Comparison of ENCODE assay signal across 20 mouse cellular contexts in the genomic region with DNA sequence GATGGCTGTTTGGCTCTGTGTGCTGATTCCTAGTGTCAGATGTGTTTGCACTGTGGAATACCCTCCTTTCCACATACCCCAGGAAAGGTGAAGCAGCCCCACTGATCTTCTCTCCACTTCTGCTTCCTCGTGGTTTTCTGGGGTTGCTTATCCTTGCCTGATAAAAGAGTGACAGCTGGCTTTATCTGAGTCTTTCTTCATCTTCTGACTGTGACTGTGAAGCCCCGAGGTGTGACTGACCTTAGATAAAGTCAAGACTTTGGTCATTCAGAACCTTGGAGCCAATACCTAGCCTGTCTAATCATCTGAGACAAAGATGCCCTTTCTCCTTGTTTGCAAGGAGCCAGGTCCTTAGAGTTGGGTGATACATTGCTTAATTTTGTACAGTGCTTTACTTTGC.
A peak's percentile ranks its signal among the peaks of the same experiment; 100 is the strongest.
DNase-seq lines count a peak whose midpoint lies in the region; ATAC-seq and TF ChIP-seq lines count a peak whose summit lies in the region.
"Had no signal": no experiment of that assay in that cellular context is flagged by ENCODE, and none has a peak within 500 bp of the region (broad histone marks: within the 10 kb centered on the region; RNA-seq: fewer than 3 reads in every experiment).

No protein-coding gene starts in this region.

- no peak overlapping the region for H3K4me3 ChIP-seq in intestine, embryonic 16.5 days (ENCODE audit: low read length)
- no peak overlapping the region for H3K4me3 ChIP-seq in intestine, embryonic 15.5 days (replicated peaks)
- no peak overlapping the region for H3K4me3 ChIP-seq in spleen, adult 2 months (ENCODE audit: extremely low read depth, insufficient read depth, insufficient read length)
- no peak overlapping the region for H3K4me3 ChIP-seq in intestine, postnatal 0 days (ENCODE audit: low read depth, low read length)
- H3K4me3 ChIP-seq: embryonic facial prominence, embryonic 13.5 days; forebrain, embryonic 13.5 days; heart, embryonic 13.5 days; hindbrain, embryonic 15.5 days had no signal

- no peak overlapping the region for H3K27ac ChIP-seq in intestine, embryonic 16.5 days (ENCODE audit: low read length)
- no peak overlapping the region for H3K27ac ChIP-seq in intestine, embryonic 15.5 days
- peak overlapping the region; percentile 73 for H3K27ac ChIP-seq in spleen, adult 2 months (ENCODE audit: insufficient read depth, low read length)
- H3K27ac ChIP-seq in intestine, postnatal 0 days (ENCODE audit: low read depth, low read length): no peak overlapping the region
- H3K27ac ChIP-seq: embryonic facial prominence, embryonic 13.5 days; forebrain, embryonic 13.5 days; heart, embryonic 13.5 days; hindbrain, embryonic 15.5 days had no signal

- no peaks in the 10 kb centered on the region for H3K36me3 ChIP-seq in intestine, embryonic 16.5 days (ENCODE audit: control insufficient read depth, insufficient read depth, low read length)
- no peaks in the 10 kb centered on the region for H3K36me3 ChIP-seq in intestine, embryonic 15.5 days
- no peaks in the 10 kb centered on the region for H3K36me3 ChIP-seq in spleen, adult 2 months (ENCODE audit: control insufficient read depth, insufficient read depth, low read length)
- H3K36me3 ChIP-seq in intestine, postnatal 0 days (ENCODE audit: control insufficient read depth, insufficient read depth): no peaks in the 10 kb centered on the region
- H3K36me3 ChIP-seq: embryonic facial prominence, embryonic 13.5 days; heart, embryonic 13.5 days; hindbrain, embryonic 15.5 days had no signal

- ATAC-seq in intestine, embryonic 16.5 days: peak; percentile 69
- ATAC-seq in intestine, embryonic 15.5 days: no peak
- peak; percentile 43; the same call in 1 of the 2 replicates for ATAC-seq in intestine, postnatal 0 days
- ATAC-seq: forebrain, embryonic 13.5 days; forebrain, postnatal 0 days had no signal

- H3K4me1 ChIP-seq in intestine, embryonic 16.5 days (ENCODE audit: control insufficient read depth, insufficient read depth, low read length): no peaks in the 10 kb centered on the region
- no peaks in the 10 kb centered on the region for H3K4me1 ChIP-seq in intestine, embryonic 15.5 days (replicated peaks)
- peaks cover 35% of the 10 kb centered on the region; the same call in 1 of the 2 replicates for H3K4me1 ChIP-seq in spleen, adult 2 months (ENCODE audit: control insufficient read depth, insufficient read depth, insufficient read length)
- no peaks in the 10 kb centered on the region for H3K4me1 ChIP-seq in intestine, postnatal 0 days (replicated peaks; ENCODE audit: control insufficient read depth, insufficient read depth, low read length)

- no peak overlapping the region for H3K4me2 ChIP-seq in intestine, embryonic 16.5 days (ENCODE audit: low read depth, low read length)
- no peak overlapping the region for H3K4me2 ChIP-seq in intestine, embryonic 15.5 days (replicated peaks)
- no peak overlapping the region for H3K4me2 ChIP-seq in intestine, postnatal 0 days (replicated peaks; ENCODE audit: low read depth)
- H3K4me2 ChIP-seq: embryonic facial prominence, embryonic 13.5 days; forebrain, embryonic 13.5 days; heart, embryonic 13.5 days; hindbrain, embryonic 15.5 days had no signal

- no peak for TF ChIP-seq POLR2A in spleen, adult 2 months (IDR thresholded peaks at IDR 0.05; ENCODE audit: low read depth, low read length)

- no peak overlapping the region for H3K9ac ChIP-seq in intestine, embryonic 16.5 days (ENCODE audit: low read depth, low read length)
- H3K9ac ChIP-seq in intestine, embryonic 15.5 days: no peak overlapping the region
- H3K9ac ChIP-seq in intestine, postnatal 0 days (ENCODE audit: low read depth, low read length): no peak overlapping the region
- H3K9ac ChIP-seq: embryonic facial prominence, embryonic 13.5 days; forebrain, embryonic 13.5 days; forebrain, postnatal 0 days; heart, embryonic 13.5 days; hindbrain, embryonic 15.5 days had no signal

- no peaks in the 10 kb centered on the region for H3K9me3 ChIP-seq in intestine, embryonic 16.5 days (ENCODE audit: control insufficient read depth, low read length)
- no peaks in the 10 kb centered on the region for H3K9me3 ChIP-seq in intestine, embryonic 15.5 days
- no peaks in the 10 kb centered on the region for H3K9me3 ChIP-seq in intestine, postnatal 0 days (ENCODE audit: control insufficient read depth)
- H3K9me3 ChIP-seq: embryonic facial prominence, embryonic 13.5 days; forebrain, embryonic 13.5 days; heart, embryonic 13.5 days; hindbrain, embryonic 15.5 days had no signal

- DNase-seq in spleen, adult 2 months (ENCODE audit: low read depth in 1 of 2, low spot score in 2 of 2): no peak
- no peak for DNase-seq in spleen, postnatal 14 days (ENCODE audit: low spot score in 2 of 2)
- no peak for DNase-seq in retina, embryonic 14.5 days (ENCODE audit: low spot score)
- no peak for DNase-seq in urinary bladder, adult 2 months (ENCODE audit: low spot score)
- DNase-seq in left cerebral cortex, postnatal 25 days (ENCODE audit: low spot score in 2 of 2): no peak
- DNase-seq: adrenal gland, adult 8-10 months; adrenal gland, postnatal 36 days; cerebellum, adult 11 months; cerebellum, adult 9-10 months; cerebellum, postnatal 25 days; forebrain, postnatal 0 days; gastrocnemius, postnatal 14 days; heart, postnatal 36 days had no signal

- 41% methylated on average over 2 of the region's 2 CpGs for WGBS in intestine, embryonic 16.5 days
- WGBS in intestine, embryonic 15.5 days: 51% methylated on average over 2 of the region's 2 CpGs
- WGBS in spleen, adult 2 months: 11% methylated on average over 2 of the region's 2 CpGs
- WGBS in intestine, postnatal 0 days: 21% methylated on average over 2 of the region's 2 CpGs

- TF ChIP-seq CTCF in spleen, adult 2 months (IDR thresholded peaks at IDR 0.05; ENCODE audit: extremely low read depth, insufficient read depth, insufficient read length, insufficient replicate concordance): no peak
- TF ChIP-seq CTCF in intestine, postnatal 0 days (IDR thresholded peaks at IDR 0.05; ENCODE audit: low read depth): no peak

- intact Hi-C loops in left cerebral cortex, postnatal 25 days (cut with DNase I): no loop called here

- H3K27me3 ChIP-seq in intestine, embryonic 16.5 days (replicated peaks; ENCODE audit: control insufficient read depth, insufficient read depth, low read length): no peaks in the 10 kb centered on the region
- no peaks in the 10 kb centered on the region for H3K27me3 ChIP-seq in intestine, embryonic 15.5 days (replicated peaks)
- no peaks in the 10 kb centered on the region for H3K27me3 ChIP-seq in spleen, adult 2 months (ENCODE audit: control insufficient read depth, insufficient read depth, low read length)
- no peaks in the 10 kb centered on the region for H3K27me3 ChIP-seq in intestine, postnatal 0 days (replicated peaks; ENCODE audit: control insufficient read depth, insufficient read depth, low read length)
- H3K27me3 ChIP-seq: embryonic facial prominence, embryonic 13.5 days; forebrain, embryonic 13.5 days; heart, embryonic 13.5 days; hindbrain, embryonic 15.5 days had no signal
